Mouse (Mus musculus) myocyte (in vitro differentiated cells): ENCODE measurements around the gene Kcnb1.
A peak's percentile ranks its signal among the peaks of the same experiment; 100 is the strongest.

ENCODE experiments used
- E2F4 ChIP-seq: IDR thresholded peaks from one replicate; pipeline ENCODE4 v1.6.1; 2011; ENCODE audit warnings: mild to moderate bottlenecking, control low read depth, moderate library complexity; ENCODE audit not compliant: insufficient read depth
- MYOD1 ChIP-seq, 3 experiments: IDR thresholded peaks; one replicate each; pipeline ENCODE4 v1.6.1; 2011; ENCODE audit warnings: control low read depth in 2 of 3, low read depth in 2 of 3, mild to moderate bottlenecking in 2 of 3, moderate library complexity in 1 of 3; ENCODE audit not compliant: insufficient read length in 2 of 3, control insufficient read depth in 1 of 3
- POLR2A ChIP-seq: IDR thresholded peaks from one replicate; pipeline ENCODE4 v1.6.1; 2011; ENCODE audit warnings: low read depth, mild to moderate bottlenecking, control low read depth, moderate library complexity; ENCODE audit not compliant: insufficient read length
- POLR2AphosphoS2 ChIP-seq: IDR thresholded peaks from one replicate; pipeline ENCODE4 v1.6.1; 2011; ENCODE audit warnings: low read depth, control low read depth; ENCODE audit not compliant: insufficient read length
- TCF12 ChIP-seq: IDR thresholded peaks from one replicate; pipeline ENCODE4 v1.6.1; 2011; ENCODE audit warnings: mild to moderate bottlenecking, control low read depth; ENCODE audit not compliant: poor library complexity, insufficient read depth, severe bottlenecking
- USF1 ChIP-seq: IDR thresholded peaks from one replicate; pipeline ENCODE4 v1.6.1; 2011; ENCODE audit warnings: low read depth, mild to moderate bottlenecking, control low read depth, moderate library complexity

DNA sequence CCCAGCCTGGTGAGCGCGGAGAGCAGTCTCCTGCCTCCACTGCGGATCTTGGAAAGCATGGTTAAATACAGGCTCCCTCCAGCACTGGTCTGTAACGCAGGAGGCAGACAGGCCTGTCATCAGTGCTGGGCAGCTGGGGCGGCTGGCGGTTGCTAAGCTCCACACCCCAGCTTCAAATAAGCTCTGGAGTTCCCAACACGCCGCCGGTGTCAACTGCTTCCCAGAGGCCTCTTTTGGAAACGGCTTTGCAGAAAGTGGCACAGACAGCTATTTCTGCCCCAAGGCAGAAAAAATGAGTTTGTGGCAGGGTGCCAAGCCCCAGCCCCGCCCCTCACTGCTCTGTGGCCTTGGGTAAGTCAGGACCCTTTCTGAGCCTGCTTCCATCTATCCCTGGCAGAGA, 66.0 kb downstream of the Kcnb1 start:
- TF ChIP-seq TCF12: no peak
- no peak for TF ChIP-seq E2F4
- TF ChIP-seq USF1: no peak
- TF ChIP-seq POLR2A: no peak
- peak in 2 of 3 experiments; percentile 6 to 55 for TF ChIP-seq MYOD1 (IDR thresholded peaks at IDR 0.05; ENCODE audit: control insufficient read depth in 1 of 3, insufficient read length in 2 of 3, low read depth in 2 of 3)
- TF ChIP-seq POLR2AphosphoS2: no peak
